Comparison of ENCODE assay signal across 16 mouse cellular contexts in genomic region chr2:78716157-78716798, GRCm38 (mm10).
DNase-seq lines count a peak whose midpoint lies in the region; ATAC-seq lines count a peak whose summit lies in the region.
"Had no signal": no experiment of that assay in that cellular context is flagged by ENCODE, and none has a peak within 500 bp of the region (broad histone marks: within the 10 kb centered on the region; RNA-seq: fewer than 3 reads in every experiment).

No protein-coding gene starts in this region.

- H3K9ac ChIP-seq in lung, embryonic 15.5 days = no peak overlapping the region
- H3K9ac ChIP-seq in stomach, embryonic 16.5 days (ENCODE audit: low read length) = no peak overlapping the region
- H3K9ac ChIP-seq: midbrain, embryonic 15.5 days; neural tube, embryonic 13.5 days had no signal

- no peak overlapping the region for H3K4me3 ChIP-seq in lung, embryonic 15.5 days
- no peak overlapping the region for H3K4me3 ChIP-seq in stomach, embryonic 16.5 days (replicated peaks; ENCODE audit: low read length)
- H3K4me3 ChIP-seq: midbrain, embryonic 15.5 days; neural tube, embryonic 13.5 days had no signal

- no peaks in the 10 kb centered on the region for H3K36me3 ChIP-seq in lung, embryonic 15.5 days
- H3K36me3 ChIP-seq in stomach, embryonic 16.5 days (ENCODE audit: control insufficient read depth, insufficient read depth, low read length) = no peaks in the 10 kb centered on the region
- H3K36me3 ChIP-seq: midbrain, embryonic 15.5 days; neural tube, embryonic 13.5 days had no signal

- whole genome bisulfite sequencing in lung, embryonic 15.5 days = 57% methylated on average over 7 of the region's 7 CpGs
- 60% methylated on average over 7 of the region's 7 CpGs for WGBS in stomach, embryonic 16.5 days

- no peaks in the 10 kb centered on the region for H3K9me3 ChIP-seq in lung, embryonic 15.5 days
- H3K9me3 ChIP-seq in stomach, embryonic 16.5 days (replicated peaks; ENCODE audit: control insufficient read depth, low read length) = no peaks in the 10 kb centered on the region
- H3K9me3 ChIP-seq: midbrain, embryonic 15.5 days; neural tube, embryonic 13.5 days had no signal

- no peaks in the 10 kb centered on the region for H3K4me1 ChIP-seq in lung, embryonic 15.5 days
- H3K4me1 ChIP-seq in stomach, embryonic 16.5 days (ENCODE audit: control insufficient read depth, insufficient read depth, low read length) = no peaks in the 10 kb centered on the region
- H3K4me1 ChIP-seq: midbrain, embryonic 15.5 days had no signal

- no peak overlapping the region for H3K27ac ChIP-seq in lung, embryonic 15.5 days
- no peak overlapping the region for H3K27ac ChIP-seq in stomach, embryonic 16.5 days (ENCODE audit: low read length)
- H3K27ac ChIP-seq: midbrain, embryonic 15.5 days; neural tube, embryonic 13.5 days had no signal

- H3K4me2 ChIP-seq in lung, embryonic 15.5 days = no peak overlapping the region
- H3K4me2 ChIP-seq in stomach, embryonic 16.5 days (ENCODE audit: low read depth, low read length) = no peak overlapping the region
- H3K4me2 ChIP-seq: midbrain, embryonic 15.5 days; neural tube, embryonic 13.5 days had no signal

- no peaks in the 10 kb centered on the region for H3K27me3 ChIP-seq in lung, embryonic 15.5 days
- H3K27me3 ChIP-seq in stomach, embryonic 16.5 days (ENCODE audit: control insufficient read depth, insufficient read depth, low read length) = no peaks in the 10 kb centered on the region
- H3K27me3 ChIP-seq: midbrain, embryonic 15.5 days; neural tube, embryonic 13.5 days had no signal

- DNase-seq in frontal cortex, postnatal 10 days (ENCODE audit: low spot score in 2 of 2) = no peak
- DNase-seq in lung, postnatal 10 days = no peak
- DNase-seq in liver = peak; percentile 93
- no peak for DNase-seq in right cerebral cortex, adult 18-20 months
- DNase-seq in gastrocnemius, postnatal 25 days = no peak
- DNase-seq: cerebellum, adult 8-10 months; embryo, embryonic 11 days; kidney, adult 11 months; kidney, postnatal 4 days; layer of hippocampus, postnatal 36 days; lung, postnatal 36 days had no signal

- ATAC-seq in frontal cortex, adult (ENCODE audit: low TSS enrichment) = peak; percentile 34; the same call in 1 of the 2 replicates
- ATAC-seq in lung, embryonic 15.5 days (ENCODE audit: borderline replicate concordance, extremely low read depth, low FRiP score, low TSS enrichment) = peak; percentile 46; the same call in 1 of the 2 replicates
- ATAC-seq in stomach, embryonic 16.5 days (ENCODE audit: insufficient read depth, low FRiP score) = 0 out of 2 replicates have a peak, but pooled peaks have one; percentile 21
- ATAC-seq: midbrain, embryonic 15.5 days had no signal
